Mouse (Mus musculus): ENCODE measurements at regions not wholly inside any gene's neighbourhood (a gene's known extent, or its start where the extent isn't known, plus 50 kb on each side); places are given as distances from the start of the nearest gene placed in this dataset.

GRCm38 (mm10) chr12:96090995-96091394 lies 399.0 kb downstream of the Flrt2 start:
- TF ChIP-seq GATA1 (IDR thresholded peaks at IDR 0.05; ENCODE audit: borderline replicate concordance, low read length) (no peak), FLI1 (IDR thresholded peaks at IDR 0.05; ENCODE audit: low read length) (no peak)

Data from megakaryocyte, embryonic 14.5 days (primary cell).